In genomic region chr4:155458575-155458974, GRCm38 (mm10) we compare ENCODE assay signal across 20 mouse cellular contexts. TPM values are rescaled to one million over a fixed set of nuclear protein-coding genes. Genes with fewer than 3 reads are reported as not detected.
DNase-seq lines count a peak whose midpoint lies in the region; ATAC-seq and TF ChIP-seq lines count a peak whose summit lies in the region.
"Had no signal": no experiment of that assay in that cellular context is flagged by ENCODE, and none has a peak within 500 bp of the region (broad histone marks: within the 10 kb centered on the region; RNA-seq: fewer than 3 reads in every experiment).

No protein-coding gene starts in this region.

- no peak overlapping the region for H3K4me2 ChIP-seq in midbrain, embryonic 11.5 days
- no peak overlapping the region for H3K4me2 ChIP-seq in midbrain, embryonic 14.5 days (ENCODE audit: low read length)
- peak overlapping the region; percentile 32 for H3K4me2 ChIP-seq in myocyte (ENCODE audit: low read depth)
- no peak overlapping the region for H3K4me2 ChIP-seq in forebrain, embryonic 11.5 days (ENCODE audit: low read depth, low read length, severe bottlenecking)

- H3ac ChIP-seq in myocyte (ENCODE audit: control insufficient read depth, insufficient read length), result no peak overlapping the region

- peak; percentile 17 for DNase-seq in midbrain, embryonic 11.5 days (ENCODE audit: low spot score, missing footprints)
- DNase-seq in midbrain, embryonic 14.5 days, result no peak
- no peak for DNase-seq in forebrain, embryonic 11.5 days (ENCODE audit: low spot score)
- DNase-seq: adrenal gland, adult 2 months; adrenal gland, adult 8-10 months; adrenal gland, postnatal 10 days; adrenal gland, postnatal 14 days; adrenal gland, postnatal 25 days; adrenal gland, postnatal 36 days; B cell, adult 2 months; cerebellum, adult 11 months; cerebellum, adult 11-12 months; cerebellum, adult 18-20 months had no signal

- ATAC-seq in midbrain, embryonic 11.5 days (ENCODE audit: low FRiP score), result no peak
- ATAC-seq in midbrain, embryonic 14.5 days (ENCODE audit: low FRiP score, low TSS enrichment), result no peak
- ATAC-seq in forebrain, embryonic 11.5 days (replicated peaks; ENCODE audit: low FRiP score), result no peak
- ATAC-seq: activated CD4-positive, CD25-positive, alpha-beta regulatory T cell, adult 4 months; CD4-positive, CD25-positive, alpha-beta regulatory T cell, adult 4 months; Patski had no signal

- H3K27me3 ChIP-seq in midbrain, embryonic 11.5 days (ENCODE audit: control insufficient read depth, insufficient read depth, low read length), result no peaks in the 10 kb centered on the region
- H3K27me3 ChIP-seq in midbrain, embryonic 14.5 days (ENCODE audit: control insufficient read depth, insufficient read depth, low read length), result no peaks in the 10 kb centered on the region
- H3K27me3 ChIP-seq in myocyte (ENCODE audit: control insufficient read depth, insufficient read depth, insufficient read length), result peaks cover 43% of the 10 kb centered on the region
- no peaks in the 10 kb centered on the region for H3K27me3 ChIP-seq in forebrain, embryonic 11.5 days (ENCODE audit: control insufficient read depth, insufficient read depth, low read length)
- H3K27me3 ChIP-seq: CH12.LX, Patski had no signal

- no peaks in the 10 kb centered on the region for H3K4me1 ChIP-seq in midbrain, embryonic 11.5 days (ENCODE audit: control insufficient read depth, insufficient read depth, low read length)
- no peaks in the 10 kb centered on the region for H3K4me1 ChIP-seq in midbrain, embryonic 14.5 days (ENCODE audit: control insufficient read depth, insufficient read depth, low read length)
- no peaks in the 10 kb centered on the region for H3K4me1 ChIP-seq in forebrain, embryonic 11.5 days (replicated peaks; ENCODE audit: control insufficient read depth, insufficient read depth, low read length)

- no peak overlapping the region for H3K9ac ChIP-seq in midbrain, embryonic 11.5 days (ENCODE audit: low read length)
- no peak overlapping the region for H3K9ac ChIP-seq in midbrain, embryonic 14.5 days (replicated peaks; ENCODE audit: low read length)
- H3K9ac ChIP-seq in forebrain, embryonic 11.5 days (ENCODE audit: low read length), result no peak overlapping the region

- no peak for TF ChIP-seq POLR2A in myocyte (IDR thresholded peaks at IDR 0.05; ENCODE audit: insufficient read length, low read depth)

- H3K4me3 ChIP-seq in midbrain, embryonic 11.5 days (ENCODE audit: low read depth, low read length), result no peak overlapping the region
- H3K4me3 ChIP-seq in midbrain, embryonic 14.5 days (replicated peaks; ENCODE audit: low read depth, low read length), result no peak overlapping the region
- no peak overlapping the region for H3K4me3 ChIP-seq in myocyte
- no peak overlapping the region for H3K4me3 ChIP-seq in forebrain, embryonic 11.5 days (ENCODE audit: low read depth, low read length)

- no peaks in the 10 kb centered on the region for H3K79me2 ChIP-seq in myocyte (ENCODE audit: control insufficient read depth, insufficient read depth)

- no peaks in the 10 kb centered on the region for H3K36me3 ChIP-seq in midbrain, embryonic 11.5 days (ENCODE audit: control insufficient read depth, insufficient read depth, low read length)
- no peaks in the 10 kb centered on the region for H3K36me3 ChIP-seq in midbrain, embryonic 14.5 days (ENCODE audit: control insufficient read depth, insufficient read depth, low read length)
- no peaks in the 10 kb centered on the region for H3K36me3 ChIP-seq in myocyte (ENCODE audit: control insufficient read depth, insufficient read depth)
- no peaks in the 10 kb centered on the region for H3K36me3 ChIP-seq in forebrain, embryonic 11.5 days (ENCODE audit: control insufficient read depth, insufficient read depth, low read length)
- H3K36me3 ChIP-seq: G1E had no signal

- no peaks in the 10 kb centered on the region for H3K9me3 ChIP-seq in midbrain, embryonic 11.5 days (ENCODE audit: control insufficient read depth, low read length)
- H3K9me3 ChIP-seq in midbrain, embryonic 14.5 days (ENCODE audit: control insufficient read depth, low read length), result no peaks in the 10 kb centered on the region
- H3K9me3 ChIP-seq in forebrain, embryonic 11.5 days (ENCODE audit: control insufficient read depth, low read length), result no peaks in the 10 kb centered on the region
- H3K9me3 ChIP-seq: G1E had no signal

- H3K27ac ChIP-seq in midbrain, embryonic 11.5 days (ENCODE audit: low read depth, low read length), result no peak overlapping the region
- no peak overlapping the region for H3K27ac ChIP-seq in midbrain, embryonic 14.5 days (replicated peaks; ENCODE audit: low read depth, low read length)
- no peak overlapping the region for H3K27ac ChIP-seq in forebrain, embryonic 11.5 days (ENCODE audit: low read depth, low read length)

- WGBS in midbrain, embryonic 11.5 days, result 84% methylated on average over 5 of the region's 5 CpGs
- WGBS in midbrain, embryonic 14.5 days, result 83% methylated on average over 5 of the region's 5 CpGs
- WGBS in forebrain, embryonic 11.5 days, result 83% methylated on average over 5 of the region's 5 CpGs

TF ChIP-seq in myocyte, 11 proteins besides CTCF, POLR2A, EP300 and RAD21:
- TF ChIP-seq MYOG (IDR thresholded peaks at IDR 0.05; ENCODE audit: control insufficient read depth in 1 of 3, insufficient read depth in 1 of 3, insufficient read length in 2 of 3, low read depth in 2 of 3) (peak in 2 of 3 experiments; percentile 51 to 84), TCF3 (IDR thresholded peaks at IDR 0.05; ENCODE audit: insufficient read length, low read depth) (peak; percentile 66), POLR2AphosphoS2 (IDR thresholded peaks at IDR 0.05; ENCODE audit: insufficient read length, low read depth) (no peak), REST (IDR thresholded peaks at IDR 0.05; ENCODE audit: insufficient read depth, insufficient read length) (no peak), CEBPB (IDR thresholded peaks at IDR 0.05; ENCODE audit: insufficient read depth, poor library complexity, severe bottlenecking) (no peak), USF1 (IDR thresholded peaks at IDR 0.05; ENCODE audit: low read depth) (no peak), E2F4 (IDR thresholded peaks at IDR 0.05; ENCODE audit: insufficient read depth) (no peak), MAX (IDR thresholded peaks at IDR 0.05; ENCODE audit: low read depth) (no peak), TCF12 (IDR thresholded peaks at IDR 0.05; ENCODE audit: insufficient read depth, poor library complexity, severe bottlenecking) (peak; percentile 62), MYOD1 (IDR thresholded peaks at IDR 0.05; ENCODE audit: control insufficient read depth in 1 of 3, insufficient read length in 2 of 3, low read depth in 2 of 3) (peak in 2 of 3 experiments; percentile 70 to 76), SRF (IDR thresholded peaks at IDR 0.05; ENCODE audit: control insufficient read depth, insufficient read length, low read depth) (no peak)

RNA-seq across cellular contexts. Expression of gene Tmem52, which starts 10.3 kb away (rescaled TPM):
- polyA plus RNA-seq in midbrain, embryonic 11.5 days (2014; fragmentation: Nextera tagmentation; extraction: Ambion mirVana), result not detected in 2 replicates
- 0.57 TPM in 1 of 2 replicates, not detected in the other for polyA plus RNA-seq in midbrain, embryonic 14.5 days (2014; fragmentation: Nextera tagmentation; extraction: Ambion mirVana)
- polyA plus RNA-seq in myocyte (2012; fragmentation: generic; extraction: Trizol), result not detected
- not detected in 2 replicates for polyA plus RNA-seq in forebrain, embryonic 11.5 days (2014; fragmentation: Nextera tagmentation; extraction: Ambion mirVana)
- polyA plus RNA-seq: activated CD4-positive, CD25-positive, alpha-beta regulatory T cell, adult 4 months; C2C12; CD4-positive, CD25-positive, alpha-beta regulatory T cell, adult 4 months; G1E had no signal

RNA-seq across cellular contexts. Expression of gene Gnb1, which starts 32.6 kb away (rescaled TPM):
- polyA plus RNA-seq in midbrain, embryonic 11.5 days (2014; fragmentation: Nextera tagmentation; extraction: Ambion mirVana), result 771 and 811 TPM in 2 replicates
- polyA plus RNA-seq in midbrain, embryonic 14.5 days (2014; fragmentation: Nextera tagmentation; extraction: Ambion mirVana), result 1,231 and 1,263 TPM in 2 replicates
- polyA plus RNA-seq in myocyte (2012; fragmentation: generic; extraction: Trizol), result 265 TPM
- polyA plus RNA-seq in forebrain, embryonic 11.5 days (2014; fragmentation: Nextera tagmentation; extraction: Ambion mirVana), result 745 and 764 TPM in 2 replicates

RNA-seq across cellular contexts. Expression of gene Cfap74, which starts 49.6 kb away (rescaled TPM):
- 6.3 and 6.5 TPM in 2 replicates for polyA plus RNA-seq in midbrain, embryonic 11.5 days (2014; fragmentation: Nextera tagmentation; extraction: Ambion mirVana)
- polyA plus RNA-seq in midbrain, embryonic 14.5 days (2014; fragmentation: Nextera tagmentation; extraction: Ambion mirVana), result 3.3 and 3.6 TPM in 2 replicates
- 0.22 TPM for polyA plus RNA-seq in myocyte (2012; fragmentation: generic; extraction: Trizol)
- polyA plus RNA-seq in forebrain, embryonic 11.5 days (2014; fragmentation: Nextera tagmentation; extraction: Ambion mirVana), result 8.7 and 9.1 TPM in 2 replicates
- polyA plus RNA-seq: G1E had no signal
